ENCODE assay signal across 12 mouse cellular contexts in the genomic region with DNA sequence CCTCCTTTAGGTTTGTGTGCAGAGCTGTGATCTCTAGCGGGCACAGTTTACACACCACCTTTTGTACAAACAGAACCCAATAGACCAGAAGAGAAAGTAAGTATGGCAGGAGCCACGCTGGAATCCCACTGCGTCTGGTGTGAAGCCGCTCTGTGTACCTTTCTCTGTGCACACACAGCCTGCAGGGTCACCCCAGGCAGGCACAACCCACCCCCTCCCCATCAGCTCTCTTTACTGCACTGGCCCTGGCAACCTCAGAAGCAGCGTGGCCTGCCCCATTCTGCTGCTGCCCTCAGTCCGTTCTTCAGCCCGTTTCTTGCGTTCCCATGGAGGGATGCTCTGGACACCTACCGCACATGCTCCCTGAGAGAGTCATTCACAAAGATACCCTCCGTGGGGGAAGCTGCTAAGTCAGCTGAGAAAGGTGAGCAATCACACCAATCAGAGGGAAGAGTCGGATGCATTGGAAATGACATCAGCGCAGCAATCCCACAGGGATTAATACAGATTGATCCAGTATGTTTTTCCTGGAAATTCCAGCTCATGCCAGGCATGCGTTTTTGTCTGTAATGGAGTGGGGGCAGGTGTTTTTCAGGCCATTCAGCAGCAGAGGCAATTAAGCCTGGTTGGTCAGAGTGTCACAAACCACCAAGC. TPM values are rescaled to one million over a fixed set of nuclear protein-coding genes. Genes with fewer than 3 reads are reported as not detected.
DNase-seq lines count a peak whose midpoint lies in the region; ATAC-seq lines count a peak whose summit lies in the region.
"Had no signal": no experiment of that assay in that cellular context is flagged by ENCODE, and none has a peak within 500 bp of the region (broad histone marks: within the 10 kb centered on the region; RNA-seq: fewer than 3 reads in every experiment).

No protein-coding gene starts in this region.

- peak; percentile 66 for DNase-seq in embryo, embryonic 10.5 days (ENCODE audit: low spot score)
- no peak for DNase-seq in embryo, embryonic 10 days (ENCODE audit: low spot score)
- no peak for DNase-seq in hindbrain, embryonic 10.5 days (ENCODE audit: low spot score)
- DNase-seq in cerebellum, adult 9-11 months, result no peak
- DNase-seq in urinary bladder, adult 18-20 months (ENCODE audit: low spot score in 2 of 2), result no peak
- DNase-seq in thymus, postnatal 36 days, result no peak
- DNase-seq: adrenal gland, postnatal 10 days; gastrocnemius, adult 2 months; heart, postnatal 4 days had no signal

- H3K9ac ChIP-seq in liver, embryonic 16.5 days (ENCODE audit: low read depth, low read length), result no peak overlapping the region
- H3K9ac ChIP-seq in neural tube, embryonic 15.5 days (replicated peaks), result peak overlapping the region; percentile 26; the same call in 1 of the 2 replicates

- ATAC-seq in liver, embryonic 16.5 days (ENCODE audit: low read depth), result peak; percentile 32; the same call in 1 of the 2 replicates
- ATAC-seq in neural tube, embryonic 15.5 days (ENCODE audit: low FRiP score), result peak; percentile 42
- ATAC-seq: lung, postnatal 0 days had no signal

- no peaks in the 10 kb centered on the region for H3K36me3 ChIP-seq in hindbrain, embryonic 10.5 days
- H3K36me3 ChIP-seq in liver, embryonic 16.5 days (ENCODE audit: control insufficient read depth, insufficient read depth), result no peaks in the 10 kb centered on the region
- no peaks in the 10 kb centered on the region for H3K36me3 ChIP-seq in neural tube, embryonic 15.5 days

- no peak overlapping the region for H3K4me3 ChIP-seq in hindbrain, embryonic 10.5 days
- no peak overlapping the region for H3K4me3 ChIP-seq in liver, embryonic 16.5 days (ENCODE audit: low read depth, low read length)
- H3K4me3 ChIP-seq in neural tube, embryonic 15.5 days (replicated peaks), result peak overlapping the region; percentile 28
- H3K4me3 ChIP-seq: gastrocnemius, adult 2 months had no signal

- no peaks in the 10 kb centered on the region for H3K27me3 ChIP-seq in hindbrain, embryonic 10.5 days (ENCODE audit: insufficient read depth, poor library complexity, severe bottlenecking)
- no peaks in the 10 kb centered on the region for H3K27me3 ChIP-seq in liver, embryonic 16.5 days (ENCODE audit: control insufficient read depth, insufficient read depth, low read depth, low read length)
- H3K27me3 ChIP-seq in neural tube, embryonic 15.5 days (replicated peaks), result no peaks in the 10 kb centered on the region

- peaks cover 30% of the 10 kb centered on the region for H3K4me1 ChIP-seq in hindbrain, embryonic 10.5 days (replicated peaks)
- H3K4me1 ChIP-seq in liver, embryonic 16.5 days (ENCODE audit: control insufficient read depth, low read depth, low read length), result no peaks in the 10 kb centered on the region
- H3K4me1 ChIP-seq in neural tube, embryonic 15.5 days, result peaks cover 45% of the 10 kb centered on the region

- WGBS in hindbrain, embryonic 10.5 days, result 52% methylated on average over 13 of the region's 13 CpGs
- 62% methylated on average over 13 of the region's 13 CpGs for WGBS in liver, embryonic 16.5 days (ENCODE audit: insufficient replicate concordance)
- WGBS in neural tube, embryonic 15.5 days, result 11% methylated on average over 13 of the region's 13 CpGs

- H3K27ac ChIP-seq in hindbrain, embryonic 10.5 days, result peak overlapping the region; percentile 78
- H3K27ac ChIP-seq in liver, embryonic 16.5 days (ENCODE audit: low read length), result no peak overlapping the region
- H3K27ac ChIP-seq in neural tube, embryonic 15.5 days (replicated peaks), result peak overlapping the region; percentile 85
- H3K27ac ChIP-seq: gastrocnemius, adult 2 months had no signal

- no peak overlapping the region for H3K4me2 ChIP-seq in liver, embryonic 16.5 days (ENCODE audit: low read depth, low read length)
- peak overlapping the region; percentile 52 for H3K4me2 ChIP-seq in neural tube, embryonic 15.5 days

- no peaks in the 10 kb centered on the region for H3K9me3 ChIP-seq in hindbrain, embryonic 10.5 days
- H3K9me3 ChIP-seq in liver, embryonic 16.5 days (replicated peaks; ENCODE audit: control insufficient read depth, low read length), result no peaks in the 10 kb centered on the region
- no peaks in the 10 kb centered on the region for H3K9me3 ChIP-seq in neural tube, embryonic 15.5 days (replicated peaks)

RNA-seq across cellular contexts. Expression of gene Phc2, which starts 24.2 kb away (rescaled TPM):
- 41.9 and 62.2 TPM in 2 replicates for polyA plus RNA-seq in hindbrain, embryonic 10.5 days (2016; fragmentation: Nextera tagmentation; extraction: Ambion mirVana)
- 3.5 and 4.2 TPM in 2 replicates for polyA plus RNA-seq in liver, embryonic 16.5 days (2015; fragmentation: Nextera tagmentation; extraction: Ambion mirVana)
- polyA plus RNA-seq in neural tube, embryonic 15.5 days (2015; fragmentation: Nextera tagmentation; extraction: Ambion mirVana), result 47.6 and 54.5 TPM in 2 replicates
